Mouse (Mus musculus): ENCODE data around the gene Il1r1.
A peak's percentile ranks its signal among the peaks of the same experiment; 100 is the strongest.

Gene Il1r1

DNA sequence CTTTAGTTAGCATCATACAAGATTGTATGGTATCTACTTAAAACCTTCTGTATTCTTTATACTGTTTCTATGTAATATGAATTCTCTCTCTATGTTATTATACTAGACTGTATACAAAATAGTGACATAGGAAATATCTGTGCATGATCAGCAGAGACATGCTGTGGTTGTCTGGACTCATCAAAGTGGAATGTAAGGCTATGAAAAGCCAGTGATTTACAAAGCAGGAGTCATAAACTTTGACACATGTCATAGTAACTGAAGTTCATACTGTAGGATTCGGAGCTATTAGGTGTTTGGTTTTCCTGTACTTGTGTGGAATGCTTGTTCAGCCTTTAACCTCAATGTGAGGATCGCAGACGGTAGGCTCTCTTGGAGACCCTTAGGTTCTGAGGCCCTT is 8.7 kb downstream of the Il1r1 start:
- no peak for DNase-seq

DNA sequence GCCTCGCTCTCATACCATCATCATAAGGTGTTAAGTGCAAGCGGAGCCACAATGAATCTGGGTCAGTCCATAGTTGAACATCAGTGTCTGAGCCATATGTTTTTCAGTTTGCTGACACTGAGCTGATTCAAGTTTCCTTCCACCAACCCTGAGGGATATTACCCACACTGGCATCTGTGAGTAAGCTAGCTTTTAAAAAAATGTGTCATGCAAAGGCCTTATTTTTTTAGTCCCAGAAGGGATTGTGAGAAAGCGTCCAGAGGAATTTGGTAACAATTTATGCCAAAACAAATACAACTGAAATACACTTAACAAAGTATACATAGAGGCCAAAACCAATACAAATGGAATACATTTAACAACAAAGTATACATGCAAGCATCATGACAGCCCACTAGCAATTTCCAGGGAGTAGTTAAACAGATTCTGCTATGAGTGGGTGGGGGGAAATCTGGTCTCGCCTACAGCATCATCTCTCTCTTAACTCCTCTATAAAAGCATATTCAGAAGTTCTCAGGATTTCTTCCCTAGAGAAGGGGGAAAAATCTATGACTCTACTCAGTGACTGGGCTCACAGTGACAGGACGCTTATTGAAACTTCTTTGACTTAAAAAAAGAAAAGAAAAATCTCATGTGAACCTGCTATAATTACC is 10.8 kb downstream of the Il1r1 start:
- no peak for DNase-seq

DNA sequence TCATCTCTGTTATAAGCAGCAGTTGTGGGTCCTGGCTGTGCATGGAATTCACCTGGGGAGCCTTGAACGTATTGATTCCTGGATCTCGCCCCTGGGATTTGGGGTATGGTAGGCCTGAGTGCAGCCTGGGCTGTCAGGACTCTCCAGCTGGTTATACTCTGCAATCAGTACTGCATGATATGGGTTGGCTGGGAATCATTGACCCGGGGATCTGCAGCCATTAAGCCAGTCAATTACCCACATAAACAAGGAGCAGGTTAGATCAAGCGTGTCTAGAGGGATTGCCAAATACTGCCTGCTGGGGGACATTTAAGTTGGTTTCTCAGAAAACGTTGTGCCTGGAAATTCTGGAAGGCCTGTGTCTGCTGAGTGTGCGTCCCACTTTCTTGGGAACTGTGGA is 11.8 kb downstream of the Il1r1 start:
- no peak for DNase-seq

DNA sequence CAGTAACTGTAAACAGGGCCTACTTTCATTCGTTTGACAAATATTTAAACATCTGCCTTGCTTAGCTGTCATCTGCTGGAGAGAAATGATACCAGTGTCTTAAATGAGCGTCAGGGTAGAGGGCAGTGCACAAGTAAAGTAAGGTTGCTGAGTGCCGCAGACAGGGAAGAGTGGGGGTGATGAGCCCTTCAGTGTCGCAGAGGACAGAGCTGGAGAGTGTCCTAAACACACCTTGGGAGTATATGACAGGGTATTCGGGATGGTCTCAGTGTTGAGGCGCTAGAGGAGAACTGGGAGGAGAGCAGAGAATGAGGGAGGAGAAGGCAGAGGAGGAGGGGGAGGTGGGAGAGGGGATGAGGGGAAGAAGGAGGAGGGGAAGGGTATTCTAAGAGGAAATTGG is 12.2 kb downstream of the Il1r1 start:
- no peak for DNase-seq

DNA sequence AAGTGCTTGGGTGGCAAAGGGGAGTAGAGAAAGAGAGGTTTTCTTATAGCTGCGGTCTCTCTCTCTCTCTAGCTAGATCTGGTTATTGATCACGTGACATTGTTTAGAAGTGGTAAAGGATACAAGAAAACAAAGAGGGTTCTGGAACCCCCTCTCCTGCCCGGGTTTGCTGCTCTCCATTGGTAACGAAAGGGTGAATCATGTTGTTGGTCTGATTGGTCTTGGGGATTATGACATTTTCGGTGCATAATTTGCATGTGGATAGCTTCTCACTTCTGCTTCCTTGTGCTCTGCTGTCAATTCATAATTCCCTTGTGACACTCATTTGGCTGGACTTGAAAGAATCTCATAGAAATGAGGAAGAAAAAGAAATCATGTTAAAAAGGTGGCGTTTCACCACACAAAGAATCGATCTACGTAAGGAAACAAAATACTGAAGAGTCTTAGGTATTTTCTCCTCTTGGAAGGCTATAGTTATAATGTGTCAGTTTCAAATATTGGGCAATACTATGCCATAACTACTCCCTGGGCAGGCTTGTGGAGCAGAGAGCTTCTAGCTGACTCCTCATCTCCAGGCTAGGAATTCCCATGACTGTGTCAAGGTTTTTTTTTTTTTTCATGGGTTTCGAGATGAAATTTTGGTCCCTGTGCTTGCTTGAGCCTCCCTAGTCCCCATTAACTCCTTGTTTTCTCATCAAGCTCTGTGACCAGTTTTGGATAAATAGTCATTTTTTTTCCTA is 15.6 kb downstream of the Il1r1 start:
- DNase-seq, result peak; percentile 51 to 53

DNA sequence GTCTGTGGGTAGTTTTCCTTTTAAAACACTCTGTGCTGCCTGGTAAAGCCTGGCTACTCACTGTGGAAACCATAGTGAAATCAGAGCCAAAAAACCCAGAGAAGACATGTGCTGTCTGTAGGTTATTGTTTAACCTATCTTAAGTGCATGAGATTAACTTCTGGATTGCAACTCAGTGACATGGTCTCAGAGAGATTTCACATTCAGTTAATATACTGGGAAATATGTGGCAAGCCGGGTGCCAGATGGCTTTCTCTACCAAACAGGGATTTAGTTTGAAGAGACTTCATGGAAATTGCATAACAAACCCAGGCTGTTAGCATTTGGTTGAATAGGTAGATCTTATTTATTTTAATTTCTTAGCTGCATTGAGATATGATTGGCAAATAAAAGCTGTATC is 17.8 kb downstream of the Il1r1 start:
- no peak for DNase-seq

DNA sequence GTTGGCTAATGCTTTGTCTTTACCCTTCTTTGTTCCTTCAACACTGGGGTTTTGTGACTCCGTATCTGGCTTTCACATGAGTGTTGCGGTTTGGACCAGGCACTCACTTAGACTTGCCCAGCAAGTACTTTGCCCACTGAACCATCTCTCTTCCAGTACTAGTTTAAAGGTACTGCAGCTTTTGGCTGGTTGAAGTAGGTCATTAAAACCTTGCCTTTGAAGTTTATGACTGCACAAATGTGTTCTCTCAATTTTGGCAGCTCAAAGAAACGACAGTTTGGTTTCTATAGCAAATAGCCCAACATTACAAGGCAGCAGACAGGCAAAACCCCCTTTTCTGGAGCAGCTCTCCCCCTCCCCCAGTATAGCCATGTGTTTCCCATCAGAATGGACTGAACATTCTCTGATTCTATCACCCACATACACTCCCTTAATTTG is 18.7 kb downstream of the Il1r1 start:
- DNase-seq, result no peak

DNA sequence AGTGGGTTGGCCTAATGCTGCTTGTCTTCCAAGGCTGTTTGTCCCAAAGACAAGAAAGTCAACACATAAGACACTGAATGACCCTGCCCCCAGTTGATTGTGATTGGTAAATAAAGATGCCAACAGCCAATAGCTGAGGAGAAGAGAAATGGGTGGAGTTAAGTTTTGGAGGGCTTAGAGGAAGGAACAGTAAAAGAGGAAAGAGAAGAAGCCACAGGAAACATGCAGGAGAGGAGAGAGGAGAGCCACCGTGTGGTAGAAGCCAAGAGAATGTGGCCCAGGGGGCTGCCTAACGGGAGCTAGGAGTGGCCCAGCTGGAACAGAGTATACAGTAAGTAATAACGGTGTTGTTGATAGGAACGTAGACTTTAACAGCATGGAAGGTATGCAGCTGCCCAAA is 25.5 kb downstream of the Il1r1 start:
- DNase-seq, result no peak

DNA sequence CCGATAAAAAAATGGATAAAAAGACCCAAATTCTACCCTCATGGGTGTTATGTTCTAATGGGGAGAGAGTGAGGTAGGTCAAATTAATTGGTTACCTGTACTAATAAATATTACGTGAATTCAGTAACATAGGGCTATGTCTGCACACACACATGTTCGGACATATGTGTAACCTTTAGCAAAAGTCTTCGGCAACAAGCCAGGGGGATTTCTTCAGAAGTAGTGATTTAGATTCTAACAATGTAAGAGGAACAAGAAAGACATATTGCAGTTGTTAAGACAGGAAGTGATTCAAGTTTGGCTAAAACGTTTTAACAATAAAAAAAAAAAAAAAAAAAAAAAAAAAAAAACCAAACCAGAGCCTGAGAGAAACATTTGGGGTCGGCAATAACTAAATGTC is 27.6 kb downstream of the Il1r1 start:
- no peak for DNase-seq

DNA sequence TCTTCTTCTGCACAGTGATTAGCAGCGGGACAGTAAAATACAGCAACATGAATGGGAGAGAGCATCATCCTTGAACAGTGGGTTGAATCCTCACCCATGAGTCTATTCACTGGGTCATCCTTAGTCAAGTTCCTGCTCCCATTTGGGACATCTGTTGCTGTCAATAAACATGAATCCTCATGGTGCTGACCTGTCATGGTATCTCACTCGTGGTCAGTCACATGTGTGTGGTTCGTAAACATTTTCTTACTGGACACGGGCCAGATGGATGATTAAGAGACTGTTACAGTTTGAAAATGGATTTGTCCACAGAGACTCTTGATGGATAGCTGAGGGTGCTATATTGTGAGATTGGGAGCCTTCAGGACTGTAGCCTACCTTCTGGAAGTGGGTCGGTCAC is 29.1 kb downstream of the Il1r1 start:
- no peak for DNase-seq

DNA sequence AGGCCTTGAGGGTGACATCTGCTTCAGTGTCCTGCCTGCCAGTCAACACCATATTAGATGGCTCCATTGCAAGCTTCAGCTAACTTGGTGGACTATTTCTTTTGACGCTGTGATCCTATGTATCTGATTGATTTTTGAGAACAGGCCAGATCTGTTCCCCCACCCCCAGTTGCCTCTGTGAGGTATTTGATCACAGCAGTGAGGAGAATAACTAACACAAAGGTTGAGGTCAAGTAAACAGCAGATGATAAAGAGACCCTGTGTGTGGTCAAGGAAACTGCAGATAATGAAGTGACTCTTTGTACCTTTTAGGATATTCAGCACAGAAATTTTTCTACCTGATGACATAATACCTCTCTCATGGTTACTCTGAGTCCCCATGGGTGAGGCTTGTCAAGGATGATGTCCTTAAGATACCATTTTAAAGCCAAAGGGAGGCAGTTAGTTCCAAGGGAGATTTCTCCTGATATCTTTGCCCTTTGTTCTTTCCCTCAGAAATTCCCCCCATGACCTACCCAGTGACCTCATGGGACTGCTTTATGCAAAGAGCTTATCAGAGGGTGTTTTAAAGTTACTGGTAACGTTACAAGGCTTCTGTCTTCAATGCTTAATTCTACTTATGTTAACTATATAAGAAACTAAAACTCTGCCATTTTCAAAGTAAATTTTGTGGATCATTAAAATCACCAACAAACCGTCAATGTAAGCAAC is 29.6 kb downstream of the Il1r1 start:
- DNase-seq, result no peak

DNA sequence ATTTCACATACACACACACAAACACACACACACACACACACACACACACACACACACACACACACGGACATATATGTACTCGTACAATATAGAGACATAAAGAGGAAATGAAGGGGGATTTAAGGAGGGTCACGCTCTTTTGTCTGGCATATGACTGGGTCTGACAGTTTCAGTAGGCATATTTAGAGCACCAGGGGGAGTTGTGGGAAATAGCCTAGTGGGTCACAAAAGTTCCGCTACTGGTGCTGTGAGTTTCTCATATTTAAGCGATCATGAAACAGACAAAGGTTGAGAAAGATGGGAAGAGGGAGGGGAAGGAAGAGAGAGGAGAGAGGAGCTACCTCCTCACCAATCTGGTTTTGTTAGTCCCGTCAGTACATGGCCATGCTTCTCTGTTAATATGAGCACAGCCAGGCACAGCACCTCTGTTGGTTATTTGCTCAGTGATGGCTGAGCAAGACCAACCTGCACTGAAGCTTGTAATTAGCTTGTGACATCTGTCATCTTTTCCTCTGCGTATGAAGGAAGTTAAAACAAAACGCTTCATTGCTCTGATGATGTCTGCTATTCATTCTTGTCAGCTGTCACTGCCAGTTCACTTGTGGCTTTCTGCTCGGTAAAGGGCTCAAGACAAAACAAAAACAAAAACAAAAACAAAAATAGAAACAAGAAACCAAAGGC is 37.7 kb downstream of the Il1r1 start:
- DNase-seq, result peak; percentile 67 to 74

DNA sequence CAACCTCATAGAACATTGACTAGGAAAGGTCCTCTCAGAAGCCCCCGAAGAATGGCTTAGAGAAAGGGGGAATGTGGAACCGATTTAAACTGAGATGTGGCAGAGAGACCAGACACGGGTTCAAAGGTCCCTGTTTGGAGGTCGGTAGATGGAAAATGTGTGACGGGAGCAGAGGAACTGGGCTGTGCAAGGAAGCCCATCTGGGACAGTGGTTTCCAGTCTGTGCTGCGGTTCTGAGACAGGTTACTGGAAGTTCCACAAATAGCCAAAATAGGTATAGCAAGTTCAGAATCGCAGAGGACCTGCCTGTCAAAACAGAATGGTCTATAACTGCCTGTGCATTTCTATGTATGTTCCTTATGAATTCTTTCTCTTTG is 38.2 kb downstream of the Il1r1 start:
- peak in 1 of 2 experiments; percentile 49 for DNase-seq

DNA sequence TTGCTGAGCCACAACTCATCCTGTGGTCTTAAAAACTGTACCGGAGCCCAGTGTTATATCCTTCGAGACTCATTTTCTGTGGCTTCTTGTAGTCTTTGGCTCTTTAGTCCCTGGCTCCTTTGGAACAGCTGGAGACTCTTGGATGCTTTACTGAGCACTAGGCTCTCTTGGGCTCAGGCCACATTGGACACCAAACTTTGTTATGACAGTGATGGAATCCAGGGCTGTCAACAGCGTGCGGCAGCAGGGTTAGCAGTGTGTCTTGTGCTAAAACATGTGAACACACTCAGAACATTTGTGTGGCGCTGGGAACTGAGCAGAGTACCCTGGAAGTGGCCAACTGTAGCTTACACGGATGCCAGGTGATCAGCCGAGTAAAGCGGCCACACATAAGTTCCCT is 38.8 kb downstream of the Il1r1 start:
- DNase-seq, result no peak

DNA sequence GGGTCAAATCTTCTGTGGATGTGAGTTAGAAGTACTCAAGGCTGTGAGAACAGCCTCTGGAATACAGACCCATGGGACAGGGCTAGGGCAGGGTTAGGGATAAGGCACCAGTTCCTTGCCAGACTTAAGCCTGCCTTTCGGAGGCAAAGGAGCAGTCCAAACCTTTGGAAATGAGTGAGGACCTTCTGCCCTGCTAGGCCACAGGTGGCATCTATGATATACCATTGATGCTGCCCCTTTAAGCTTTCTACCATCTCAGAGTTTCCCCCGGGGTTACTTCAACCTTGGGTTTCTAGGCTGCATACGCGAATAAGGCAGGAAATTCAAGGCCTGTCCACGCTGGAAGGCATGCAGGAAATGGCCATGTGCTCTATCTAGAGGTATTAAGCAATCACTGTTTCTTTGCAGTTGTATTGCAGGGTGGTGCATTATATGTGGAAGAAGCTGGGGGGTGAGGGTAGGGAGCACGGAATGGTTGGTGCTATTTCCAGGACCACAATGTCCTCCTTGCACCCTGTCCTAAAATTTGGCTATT is 40.5 kb downstream of the Il1r1 start:
- no peak for DNase-seq

DNA sequence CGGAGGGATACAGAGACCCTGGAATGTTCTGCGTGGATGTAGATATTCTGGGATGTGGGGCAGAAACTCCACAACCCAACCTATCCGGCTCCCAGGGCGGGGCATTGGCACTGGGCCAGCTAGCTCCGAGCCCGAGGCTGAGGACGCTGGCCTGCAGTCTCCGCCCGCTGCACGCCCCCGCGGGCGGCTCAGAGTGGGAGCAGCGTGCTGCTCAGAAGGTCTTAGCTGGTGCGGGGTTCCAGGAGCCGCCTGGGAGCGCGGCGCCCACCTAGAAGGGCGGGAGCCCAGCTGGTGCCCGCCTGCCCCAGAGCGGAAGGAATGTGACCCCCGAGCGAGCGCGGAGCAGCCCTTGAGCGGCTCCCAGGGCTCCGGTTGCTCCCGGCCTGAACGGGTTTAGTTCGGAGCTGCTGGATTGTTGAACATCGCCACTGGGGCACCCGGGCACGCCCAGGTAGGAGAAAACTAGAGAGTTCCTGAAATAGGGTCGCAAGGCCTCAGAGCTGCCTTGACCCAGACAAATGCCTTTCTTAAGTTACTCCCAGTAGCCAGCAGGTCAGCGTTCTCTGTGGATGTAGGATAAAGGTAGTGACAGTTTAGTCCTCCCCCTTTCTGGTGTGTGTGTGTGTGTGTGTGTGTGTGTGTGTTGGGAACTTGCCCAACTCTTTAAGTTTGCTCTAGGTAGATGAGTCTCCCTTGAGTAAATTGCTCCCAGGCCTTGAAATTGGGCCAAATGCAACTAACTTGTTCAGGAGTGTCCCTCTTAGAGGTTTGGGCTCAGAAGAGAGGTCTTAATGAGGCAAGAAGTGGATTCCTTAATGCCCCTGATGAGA is 41.8 kb downstream of the Il1r1 start:
- peak; percentile 36 to 43 for DNase-seq

DNA sequence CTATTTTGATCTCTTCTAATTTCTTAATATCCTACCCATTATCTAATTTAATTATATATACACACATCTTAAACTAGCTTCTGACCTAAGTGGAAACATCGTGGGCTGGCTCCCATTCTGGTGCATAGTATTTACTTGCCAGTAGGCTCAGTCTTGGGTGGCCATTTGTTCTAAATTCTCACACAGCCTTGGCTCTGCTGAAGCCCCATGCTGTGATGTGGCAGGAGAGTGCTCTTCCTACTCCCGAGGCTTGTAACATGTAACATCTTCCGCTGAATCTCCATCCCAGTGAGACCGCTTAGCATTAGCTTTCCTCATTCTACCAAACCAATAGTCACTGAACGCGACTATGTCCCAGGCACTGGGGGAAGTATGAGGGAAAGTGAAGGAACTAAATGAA is 43.0 kb downstream of the Il1r1 start:
- DNase-seq, result no peak

DNA sequence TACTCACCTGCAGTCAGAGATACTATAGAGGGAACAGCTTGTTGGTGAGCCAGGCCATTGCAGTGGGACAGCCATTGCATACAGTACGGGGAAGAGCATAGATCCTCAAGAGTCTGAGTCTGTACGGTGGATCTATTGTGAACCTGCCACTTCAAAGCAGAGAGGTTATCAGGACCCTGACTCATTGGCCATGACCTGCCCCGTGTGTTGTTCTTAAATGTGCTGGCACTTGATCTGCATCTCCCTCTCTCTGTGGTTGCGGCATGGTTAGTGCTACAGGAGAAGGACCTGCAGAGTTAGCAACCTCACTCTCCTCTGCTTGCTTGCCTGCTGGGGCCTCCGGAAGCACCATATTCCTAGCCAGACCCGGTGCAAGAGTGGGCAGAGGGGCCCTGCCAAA is 43.7 kb downstream of the Il1r1 start:
- no peak for DNase-seq

DNA sequence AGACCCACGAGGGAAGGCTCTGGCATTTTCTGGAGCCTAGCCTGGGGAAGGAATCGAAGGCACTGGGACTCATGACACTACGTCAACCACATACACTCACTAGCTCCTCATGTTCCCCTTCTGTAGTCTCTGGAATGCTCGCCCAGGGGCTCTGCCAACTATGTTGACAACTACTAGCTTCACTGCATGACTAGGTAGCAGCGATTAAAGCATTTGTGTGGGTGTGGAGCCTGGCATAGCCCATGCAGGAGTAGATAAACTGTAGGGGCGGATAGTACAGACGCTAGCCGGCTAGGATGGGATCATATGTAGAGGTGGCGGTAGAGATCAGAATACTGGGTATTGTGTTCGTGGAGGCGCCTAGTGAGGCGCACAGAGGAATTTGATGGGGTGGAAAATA is 45.5 kb downstream of the Il1r1 start:
- DNase-seq, result no peak

DNA sequence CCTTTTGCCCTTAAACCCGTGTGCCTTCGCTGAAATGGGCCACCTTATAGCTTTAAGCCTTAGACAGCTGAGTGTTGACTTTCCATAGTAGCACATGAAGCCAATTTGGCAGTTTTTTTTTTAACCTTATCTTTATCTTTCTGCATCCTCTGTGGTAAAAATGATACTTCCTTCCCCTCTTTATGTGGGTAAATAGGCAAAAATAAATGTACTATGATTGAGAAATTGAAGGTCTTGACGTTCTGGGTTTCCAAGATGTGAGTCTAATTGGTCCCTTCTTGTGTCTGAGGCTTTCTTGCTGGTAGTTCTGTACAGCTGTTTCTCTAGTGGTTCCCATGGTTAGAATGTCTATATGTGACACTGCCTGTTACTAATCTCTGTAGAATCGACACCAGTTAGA is 46.2 kb downstream of the Il1r1 start:
- DNase-seq, result no peak

DNA sequence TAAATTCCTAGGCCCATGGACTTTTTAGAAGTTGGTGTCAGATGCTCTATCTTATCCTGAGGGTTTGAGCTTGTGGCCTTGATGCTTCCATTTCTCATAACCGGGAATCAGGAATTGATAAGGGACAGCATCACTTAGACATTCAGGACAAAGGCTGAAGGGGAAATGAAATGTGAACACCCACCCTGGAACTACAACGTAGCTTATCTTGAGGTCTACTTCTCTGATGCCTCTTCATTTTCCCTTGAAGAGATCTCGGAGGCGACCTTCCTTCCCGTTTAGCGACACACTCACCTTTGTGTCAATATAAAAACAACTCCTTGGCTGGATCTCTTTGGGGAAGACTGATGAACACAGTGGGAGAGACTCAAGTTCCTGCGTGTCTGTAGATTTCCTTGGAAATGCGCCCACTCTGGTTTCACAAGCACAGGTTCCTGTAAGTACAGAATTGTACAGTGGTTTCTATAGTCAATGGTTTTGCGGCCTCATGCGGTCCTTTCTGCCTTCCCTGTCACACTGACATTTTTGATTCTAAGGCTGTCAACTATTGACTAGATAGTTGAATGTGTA is 46.7 kb downstream of the Il1r1 start:
- DNase-seq, result no peak

DNA sequence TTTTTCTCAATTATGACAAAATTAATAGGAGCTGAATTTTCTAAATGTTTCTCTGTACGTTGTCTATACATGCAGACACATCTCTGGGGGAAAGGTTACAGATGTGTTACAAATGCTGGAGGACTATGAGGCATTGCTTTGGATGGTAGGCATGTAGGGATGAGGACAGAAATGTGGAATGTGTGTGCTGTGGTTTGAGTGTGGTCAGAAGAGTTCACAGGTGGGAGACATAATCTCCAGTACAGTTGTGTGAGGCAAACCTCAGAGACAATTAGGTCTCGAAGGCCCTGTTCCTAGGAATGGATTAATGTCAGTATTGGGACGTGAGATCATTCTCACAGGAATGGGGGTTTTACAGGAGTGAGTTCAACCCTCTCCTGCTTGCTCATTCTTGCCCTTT is 47.3 kb downstream of the Il1r1 start:
- no peak for DNase-seq
